Mouse (Mus musculus) c-Kit-positive CD71-negative TER-119-negative erythroid progenitor cells, embryonic 14.5 days (primary cell): ENCODE results near the gene Cfl2.

Experiments used
- DNase-seq: peaks from one replicate; pipeline ENCODE4 v3.0.0-alpha.2; 2013; ENCODE audit warnings: low read depth

The Cfl2 gene

GRCm38 (mm10) chr12:54830574-54830973 is 32.1 kb downstream of the Cfl2 start:
- DNase-seq = peak; percentile 69

- DNase-seq = no peak
Measured at GRCm38 (mm10) chr12:54829876-54830275, 32.8 kb downstream of the Cfl2 start.

GRCm38 (mm10) chr12:54828043-54828442 is 34.6 kb downstream of the Cfl2 start:
- DNase-seq = no peak

- no peak for DNase-seq
Measured at GRCm38 (mm10) chr12:54825202-54825601, 37.5 kb downstream of the Cfl2 start.

GRCm38 (mm10) chr12:54822836-54823426 is 39.7 kb downstream of the Cfl2 start:
- no peak for DNase-seq

GRCm38 (mm10) chr12:54820684-54821161 is 42.0 kb downstream of the Cfl2 start:
- DNase-seq = no peak

- DNase-seq = no peak
Measured at GRCm38 (mm10) chr12:54819181-54819935, 43.3 kb downstream of the Cfl2 start.

- no peak for DNase-seq
Measured at GRCm38 (mm10) chr12:54810142-54810541, 52.5 kb downstream of the Cfl2 start.
